ENCODE assay signal across 13 mouse cellular contexts in the genomic region with DNA sequence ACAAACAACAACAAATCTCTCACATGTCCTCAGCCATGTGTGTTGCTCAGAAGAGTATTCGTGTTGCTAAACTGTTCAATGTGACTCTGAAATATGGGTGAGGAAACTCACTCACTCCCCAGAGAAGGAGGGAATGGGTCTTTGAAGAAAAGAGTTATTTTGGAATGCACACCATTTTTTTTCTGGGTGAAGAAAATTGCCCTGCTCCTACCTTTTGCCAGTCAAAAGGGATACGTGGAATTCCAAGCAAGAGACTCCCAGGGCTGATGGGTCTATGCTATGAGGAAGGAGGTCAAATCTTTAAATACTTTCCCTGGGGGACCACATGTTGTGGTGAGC.
A peak's percentile ranks its signal among the peaks of the same experiment; 100 is the strongest.
DNase-seq lines count a peak whose midpoint lies in the region; ATAC-seq and TF ChIP-seq lines count a peak whose summit lies in the region.
"Had no signal": no experiment of that assay in that cellular context is flagged by ENCODE, and none has a peak within 500 bp of the region (broad histone marks: within the 10 kb centered on the region; RNA-seq: fewer than 3 reads in every experiment).

No protein-coding gene starts in this region.

- WGBS in forebrain, embryonic 10.5 days = 27% methylated on average over 2 of the region's 2 CpGs
- 41% methylated on average over 2 of the region's 2 CpGs for WGBS in forebrain, embryonic 16.5 days
- WGBS in lung, embryonic 15.5 days = 44% methylated on average over 2 of the region's 2 CpGs
- 20% methylated on average over 2 of the region's 2 CpGs for WGBS in embryonic facial prominence, embryonic 15.5 days
- 5% methylated on average over 2 of the region's 2 CpGs for WGBS in limb, embryonic 14.5 days

- H3K4me2 ChIP-seq in forebrain, embryonic 16.5 days (ENCODE audit: low read length) = no peak overlapping the region
- H3K4me2 ChIP-seq in lung, embryonic 15.5 days = no peak overlapping the region
- H3K4me2 ChIP-seq in embryonic facial prominence, embryonic 15.5 days (replicated peaks) = peak overlapping the region; percentile 17
- H3K4me2 ChIP-seq in limb, embryonic 14.5 days (replicated peaks; ENCODE audit: low read depth, low read length, severe bottlenecking) = peak overlapping the region; percentile 32
- H3K4me2 ChIP-seq: liver, embryonic 11.5 days had no signal

- H3K9ac ChIP-seq in forebrain, embryonic 16.5 days (replicated peaks; ENCODE audit: low read depth, low read length) = no peak overlapping the region
- no peak overlapping the region for H3K9ac ChIP-seq in lung, embryonic 15.5 days
- H3K9ac ChIP-seq in embryonic facial prominence, embryonic 15.5 days = no peak overlapping the region
- H3K9ac ChIP-seq in limb, embryonic 14.5 days (ENCODE audit: low read depth, low read length, severe bottlenecking) = no peak overlapping the region
- H3K9ac ChIP-seq: forebrain, postnatal 0 days had no signal

- no peak overlapping the region for H3K4me3 ChIP-seq in forebrain, embryonic 10.5 days
- no peak overlapping the region for H3K4me3 ChIP-seq in forebrain, embryonic 16.5 days (replicated peaks; ENCODE audit: low read length)
- no peak overlapping the region for H3K4me3 ChIP-seq in lung, embryonic 15.5 days
- H3K4me3 ChIP-seq in embryonic facial prominence, embryonic 15.5 days (replicated peaks) = no peak overlapping the region
- no peak overlapping the region for H3K4me3 ChIP-seq in limb, embryonic 14.5 days (replicated peaks; ENCODE audit: low read length)
- H3K4me3 ChIP-seq: heart, adult 2 months had no signal

- H3K27ac ChIP-seq in forebrain, embryonic 10.5 days = peak overlapping the region; percentile 81
- H3K27ac ChIP-seq in forebrain, embryonic 16.5 days (ENCODE audit: low read length) = no peak overlapping the region
- H3K27ac ChIP-seq in lung, embryonic 15.5 days = peak overlapping the region; percentile 8; the same call in 1 of the 2 replicates
- peak overlapping the region; percentile 35; the same call in 1 of the 2 replicates for H3K27ac ChIP-seq in embryonic facial prominence, embryonic 15.5 days (replicated peaks)
- no peak overlapping the region for H3K27ac ChIP-seq in limb, embryonic 14.5 days (replicated peaks; ENCODE audit: low read depth, low read length)
- H3K27ac ChIP-seq: heart, adult 2 months had no signal

- DNase-seq in forebrain, embryonic 10.5 days (ENCODE audit: extremely low spot score, low spot score) = no peak
- no peak for DNase-seq in lung, postnatal 25 days (ENCODE audit: low spot score)
- DNase-seq in limb, embryonic 14.5 days (ENCODE audit: low spot score) = no peak
- no peak for DNase-seq in left cerebral cortex, adult 18-20 months (ENCODE audit: low spot score in 2 of 2)
- no peak for DNase-seq in left cerebral cortex, adult 9 months (ENCODE audit: low spot score in 2 of 2)
- DNase-seq: cerebellum, adult 18-20 months; forebrain, postnatal 0 days; heart, adult 2 months; heart, postnatal 36 days had no signal

- H3K4me1 ChIP-seq in forebrain, embryonic 10.5 days = peaks cover 80% of the 10 kb centered on the region
- H3K4me1 ChIP-seq in forebrain, embryonic 16.5 days (replicated peaks; ENCODE audit: control insufficient read depth, insufficient read depth, low read length) = peaks cover 53% of the 10 kb centered on the region
- H3K4me1 ChIP-seq in lung, embryonic 15.5 days = peaks cover 58% of the 10 kb centered on the region
- H3K4me1 ChIP-seq in embryonic facial prominence, embryonic 15.5 days = peaks cover 49% of the 10 kb centered on the region
- H3K4me1 ChIP-seq in limb, embryonic 14.5 days (ENCODE audit: control insufficient read depth, insufficient read depth, low read length) = peaks cover 44% of the 10 kb centered on the region

- H3K36me3 ChIP-seq in forebrain, embryonic 10.5 days (replicated peaks) = no peaks in the 10 kb centered on the region
- H3K36me3 ChIP-seq in forebrain, embryonic 16.5 days (ENCODE audit: control insufficient read depth, insufficient read depth) = no peaks in the 10 kb centered on the region
- no peaks in the 10 kb centered on the region for H3K36me3 ChIP-seq in lung, embryonic 15.5 days
- no peaks in the 10 kb centered on the region for H3K36me3 ChIP-seq in embryonic facial prominence, embryonic 15.5 days
- H3K36me3 ChIP-seq in limb, embryonic 14.5 days (ENCODE audit: control insufficient read depth, insufficient read depth, low read length) = no peaks in the 10 kb centered on the region

- TF ChIP-seq POLR2A in limb, embryonic 14.5 days (IDR thresholded peaks at IDR 0.05; ENCODE audit: borderline replicate concordance, extremely low read depth, insufficient read depth, insufficient read length) = no peak

- H3K27me3 ChIP-seq in forebrain, embryonic 10.5 days (ENCODE audit: poor library complexity, severe bottlenecking) = peaks cover 53% of the 10 kb centered on the region
- H3K27me3 ChIP-seq in forebrain, embryonic 16.5 days (replicated peaks; ENCODE audit: control insufficient read depth, insufficient read depth, low read length) = no peaks in the 10 kb centered on the region; the same call in 1 of the 2 replicates
- H3K27me3 ChIP-seq in lung, embryonic 15.5 days = no peaks in the 10 kb centered on the region
- peaks cover 8% of the 10 kb centered on the region; the same call in 1 of the 2 replicates for H3K27me3 ChIP-seq in embryonic facial prominence, embryonic 15.5 days
- H3K27me3 ChIP-seq in limb, embryonic 14.5 days (ENCODE audit: control insufficient read depth, insufficient read depth, low read length) = no peaks in the 10 kb centered on the region

- no peak for ATAC-seq in forebrain, embryonic 16.5 days
- ATAC-seq in lung, embryonic 15.5 days (ENCODE audit: borderline replicate concordance, extremely low read depth, low FRiP score, low TSS enrichment) = no peak
- no peak for ATAC-seq in embryonic facial prominence, embryonic 15.5 days (ENCODE audit: insufficient number of reproducible peaks, low FRiP score, low TSS enrichment, low read depth)
- 0 out of 2 replicates have a peak, but pooled peaks have one; percentile 23 for ATAC-seq in limb, embryonic 14.5 days (ENCODE audit: low FRiP score, low read depth)
- ATAC-seq: forebrain, postnatal 0 days had no signal

- H3K9me3 ChIP-seq in forebrain, embryonic 10.5 days = no peaks in the 10 kb centered on the region
- no peaks in the 10 kb centered on the region for H3K9me3 ChIP-seq in forebrain, embryonic 16.5 days (ENCODE audit: control insufficient read depth, low read length)
- no peaks in the 10 kb centered on the region for H3K9me3 ChIP-seq in lung, embryonic 15.5 days
- no peaks in the 10 kb centered on the region for H3K9me3 ChIP-seq in embryonic facial prominence, embryonic 15.5 days (replicated peaks)
- H3K9me3 ChIP-seq in limb, embryonic 14.5 days (ENCODE audit: control insufficient read depth, low read length) = no peaks in the 10 kb centered on the region

Comparison
In these comparisons a context has a peak if more than half of its experiments do, and no peak if none do; other contexts are left out.
1. H3K27ac ChIP-seq: peak in forebrain, embryonic 10.5 days (single experiment), lung, embryonic 15.5 days (single experiment) and embryonic facial prominence, embryonic 15.5 days (single experiment); none in forebrain, embryonic 16.5 days (single experiment) and limb, embryonic 14.5 days (single experiment).
2. H3K4me2 ChIP-seq: peak in embryonic facial prominence, embryonic 15.5 days (single experiment) and limb, embryonic 14.5 days (single experiment); none in forebrain, embryonic 16.5 days (single experiment) and lung, embryonic 15.5 days (single experiment).